Mouse (Mus musculus): ENCODE measurements around the gene 2410004P03Rik. TPM values are rescaled to one million over a fixed set of nuclear protein-coding genes. Genes with fewer than 3 reads are reported as not detected.
A peak's percentile ranks its signal among the peaks of the same experiment; 100 is the strongest.

2410004P03Rik gene
- total RNA-seq (2018; cell fraction: chromatin; rRNA removed), result not detected
- total RNA-seq (2018; cell fraction: cytosol; rRNA removed), result under 1 TPM in 25 of 26 experiments, not detected in 1; 0.03 to 0.50 (median 0.14) TPM
- not detected for total RNA-seq (2018; cell fraction: nucleus; rRNA removed)
- polyA plus RNA-seq (2018), result 0.16 to 0.17 TPM in 2 of 3 replicates, not detected in the other

DNA sequence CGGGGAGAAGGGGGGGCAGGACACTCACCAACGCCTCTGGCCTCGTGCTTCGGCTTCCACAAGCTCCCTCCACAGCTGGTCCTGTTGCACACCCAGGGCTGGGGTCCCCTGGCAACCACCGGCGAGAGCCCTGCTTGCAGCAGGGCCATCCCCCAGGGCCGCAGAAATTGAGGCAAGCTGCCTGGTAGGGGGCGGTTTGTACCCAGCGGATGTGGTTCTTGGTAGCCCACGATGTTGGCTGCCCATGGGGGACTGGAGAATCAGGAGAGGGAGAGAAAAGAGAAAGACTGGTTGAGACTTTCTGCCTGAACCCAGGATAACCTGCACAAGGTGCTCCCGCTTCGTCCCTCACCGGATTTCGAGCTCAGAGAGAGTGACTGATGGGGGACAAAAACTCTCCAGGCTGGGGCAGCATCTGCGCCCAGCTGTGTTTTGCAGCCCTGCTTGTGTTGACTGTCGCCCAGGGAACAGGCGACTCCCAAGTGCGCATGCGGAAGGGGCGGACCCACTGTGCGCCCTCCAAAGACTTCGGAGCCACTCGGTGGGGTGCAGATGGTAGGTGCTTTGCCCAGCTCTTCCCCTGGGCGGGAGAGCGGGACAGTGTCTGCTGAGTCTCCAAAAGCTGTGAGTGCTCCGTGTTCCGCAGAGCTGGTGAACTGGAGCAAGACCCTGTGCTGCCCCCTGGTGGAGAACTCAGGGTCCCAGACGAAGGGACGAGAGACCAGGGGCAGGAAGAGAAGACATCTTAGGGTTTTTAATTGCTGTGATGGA lies at the start of gene 2410004P03Rik:
2410004P03Rik (minus strand) TSS at position 628 of the 771 bp plus-strand sequence.
- Histone ChIP-seq H3K27ac (no peak within 1 kb of the TSS), H3K79me2 (ENCODE audit: inconsistent target) (no peaks in the 10 kb centered on the region), H3K36me3 (ENCODE audit: inconsistent target) (no peaks in the 10 kb centered on the region), H3K4me3 (ENCODE audit: inconsistent target) (peak within 1 kb of the TSS; percentile 22; the same call in 1 of the 2 replicates)
- WGBS (ENCODE audit: missing documents), result 14% methylated on average over 29 of the region's 29 CpGs

DNA sequence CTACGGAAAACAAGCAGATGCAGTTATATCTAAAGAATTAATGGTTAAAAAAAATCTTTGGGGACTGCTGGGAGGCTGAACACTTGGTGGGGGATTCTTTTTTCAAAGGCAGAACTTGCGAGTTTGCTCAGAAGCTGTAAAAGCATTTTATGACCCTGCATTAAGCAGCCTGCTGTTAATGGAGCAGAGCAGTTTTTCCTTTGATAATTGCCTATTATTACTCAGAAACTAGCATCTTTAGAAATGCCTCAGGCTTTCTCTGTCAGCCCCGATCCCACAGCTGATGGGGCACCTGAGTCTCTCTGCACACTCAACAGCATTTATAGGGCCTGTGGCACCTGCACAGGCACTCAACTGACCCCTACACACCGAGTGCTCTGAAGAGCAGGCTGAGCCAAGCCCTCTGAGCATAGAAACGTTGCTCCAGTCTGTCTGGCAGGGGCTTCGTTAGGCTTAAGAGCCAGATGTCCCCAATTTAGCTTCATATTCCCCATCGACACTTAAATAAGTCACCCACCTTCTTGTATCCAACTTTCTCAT lies 49.7 kb upstream of the 2410004P03Rik start:
- Histone ChIP-seq H3K36me3 (ENCODE audit: inconsistent target) (no peaks in the 10 kb centered on the region), H3K79me2 (ENCODE audit: inconsistent target) (no peaks in the 10 kb centered on the region), H3K4me3 (ENCODE audit: inconsistent target) (no peak overlapping the region), H3K27ac (no peak overlapping the region)
- 53% methylated on average over 7 of the region's 7 CpGs for WGBS (ENCODE audit: missing documents)

DNA sequence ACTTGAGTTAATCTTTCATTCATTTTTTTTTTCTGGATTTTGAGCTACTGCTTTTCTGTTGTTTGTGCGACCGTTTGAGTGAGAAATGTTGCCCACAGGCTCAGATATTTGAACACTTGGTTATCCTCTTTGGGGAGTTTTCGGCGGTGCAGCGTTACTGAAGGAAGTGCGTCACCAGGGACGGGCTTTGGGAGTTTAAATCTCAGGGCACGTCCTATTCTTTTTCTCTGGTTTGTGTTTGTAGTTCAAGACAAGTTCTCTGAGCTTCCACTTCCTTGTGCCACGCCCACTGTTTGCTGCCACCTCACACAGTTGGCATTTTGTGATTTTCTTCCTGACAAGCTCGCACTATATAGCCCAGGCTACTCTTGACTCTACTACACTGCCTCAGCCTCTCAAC lies 47.0 kb upstream of the 2410004P03Rik start:
- Histone ChIP-seq H3K4me3 (ENCODE audit: inconsistent target) (no peak overlapping the region), H3K36me3 (ENCODE audit: inconsistent target) (no peaks in the 10 kb centered on the region), H3K79me2 (ENCODE audit: inconsistent target) (no peaks in the 10 kb centered on the region), H3K27ac (no peak overlapping the region)
- WGBS (ENCODE audit: missing documents), result 70% methylated on average over 10 of the region's 10 CpGs

DNA sequence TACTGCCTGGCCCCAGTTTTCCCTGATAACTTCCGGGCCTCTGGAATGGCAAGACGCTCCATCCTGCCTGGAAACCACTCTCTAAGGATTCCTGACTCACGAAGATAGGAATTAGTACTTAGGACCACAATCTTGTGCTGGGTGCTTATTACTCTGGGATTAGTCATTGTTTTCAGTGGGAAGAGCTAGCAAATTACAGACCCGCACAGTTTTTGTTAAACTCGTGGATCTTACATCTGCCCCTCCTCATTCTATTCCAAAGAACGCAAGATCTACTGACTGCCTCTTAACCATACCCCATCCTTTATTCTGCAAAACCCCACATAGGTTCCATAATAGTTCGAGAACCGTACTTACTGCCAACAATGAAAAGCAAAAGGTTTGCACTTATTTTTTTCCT lies 45.6 kb upstream of the 2410004P03Rik start:
- Histone ChIP-seq H3K27ac (no peak overlapping the region), H3K79me2 (ENCODE audit: inconsistent target) (no peaks in the 10 kb centered on the region), H3K4me3 (ENCODE audit: inconsistent target) (no peak overlapping the region), H3K36me3 (ENCODE audit: inconsistent target) (no peaks in the 10 kb centered on the region)
- 87% methylated on average over 7 of the region's 8 CpGs for WGBS (ENCODE audit: missing documents)

DNA sequence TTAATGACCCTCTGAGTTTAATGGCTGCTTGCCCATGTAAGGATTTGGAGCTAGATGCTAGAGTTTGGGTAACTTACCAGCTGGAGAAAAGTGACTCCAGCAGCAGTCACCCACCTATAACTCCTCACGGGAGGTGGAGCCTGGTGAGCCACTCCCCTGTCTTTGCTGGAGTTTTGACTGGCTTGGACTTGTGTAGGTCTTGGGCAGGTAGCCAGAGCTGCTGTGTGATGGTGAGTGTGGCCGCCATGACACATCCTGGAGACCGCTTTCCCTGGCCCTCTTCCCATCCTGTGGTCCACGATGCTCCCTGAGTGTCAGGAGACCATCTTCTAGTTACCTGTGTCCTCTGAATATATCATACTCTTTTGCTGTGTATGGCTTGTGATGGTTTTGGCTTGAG lies 44.2 kb upstream of the 2410004P03Rik start:
- Histone ChIP-seq H3K27ac (no peak overlapping the region), H3K4me3 (ENCODE audit: inconsistent target) (no peak overlapping the region), H3K79me2 (ENCODE audit: inconsistent target) (no peaks in the 10 kb centered on the region), H3K36me3 (ENCODE audit: inconsistent target) (no peaks in the 10 kb centered on the region)
- WGBS (ENCODE audit: missing documents), result 88% methylated on average over 4 of the region's 4 CpGs

DNA sequence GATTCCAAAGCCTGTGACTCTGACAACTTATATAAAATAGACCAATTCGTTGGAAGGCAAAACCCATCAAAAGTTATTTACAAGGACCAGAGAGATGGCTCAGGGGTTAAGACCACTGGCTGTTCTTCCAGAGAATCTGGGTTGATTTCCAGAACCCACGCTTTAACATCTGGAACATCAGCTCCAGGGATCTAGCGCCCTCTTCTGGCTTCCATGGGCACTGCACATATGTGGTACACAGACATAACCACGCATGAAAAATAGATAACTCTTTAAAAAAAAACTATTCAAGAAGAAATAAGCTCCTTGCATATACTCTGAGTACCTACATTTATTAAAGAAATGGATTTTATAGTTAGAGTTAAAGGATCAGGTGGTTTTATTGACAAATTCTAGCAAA lies 43.2 kb upstream of the 2410004P03Rik start:
- Histone ChIP-seq H3K4me3 (ENCODE audit: inconsistent target) (no peak overlapping the region), H3K27ac (no peak overlapping the region)
- WGBS (ENCODE audit: missing documents), result 69% methylated on average over 4 of the region's 4 CpGs

DNA sequence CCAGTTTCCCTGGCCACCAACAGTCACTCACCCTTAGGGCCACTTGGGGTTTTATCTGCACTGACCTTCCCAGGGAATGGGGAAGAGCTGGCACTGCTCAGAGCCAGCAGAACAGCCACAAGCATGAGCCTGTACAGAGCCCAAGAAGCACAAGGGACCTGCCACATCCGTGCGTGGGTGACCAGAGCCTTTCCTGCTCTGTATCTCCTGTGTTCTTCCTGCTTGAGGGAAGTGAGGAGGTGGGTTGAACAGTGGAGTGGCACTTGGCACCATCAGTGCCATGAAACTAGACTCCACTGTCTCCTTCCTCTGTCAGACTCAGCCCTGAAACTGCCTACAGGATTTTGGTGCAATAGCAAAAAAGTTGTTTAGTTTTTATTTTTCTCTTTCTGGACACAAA lies 41.1 kb upstream of the 2410004P03Rik start:
- H3K36me3 ChIP-seq (ENCODE audit: inconsistent target), result no peaks in the 10 kb centered on the region
- 30% methylated on average over 2 of the region's 2 CpGs for WGBS (ENCODE audit: missing documents)
- H3K27ac ChIP-seq, result no peak overlapping the region
- no peaks in the 10 kb centered on the region for H3K79me2 ChIP-seq (ENCODE audit: inconsistent target)
- no peak overlapping the region for H3K4me3 ChIP-seq (ENCODE audit: inconsistent target)

More for the DNA sequence above, 43.2 kb upstream of the 2410004P03Rik start:
- Histone ChIP-seq H3K36me3 (ENCODE audit: inconsistent target) (no peaks in the 10 kb centered on the region), H3K79me2 (ENCODE audit: inconsistent target) (no peaks in the 10 kb centered on the region)

DNA sequence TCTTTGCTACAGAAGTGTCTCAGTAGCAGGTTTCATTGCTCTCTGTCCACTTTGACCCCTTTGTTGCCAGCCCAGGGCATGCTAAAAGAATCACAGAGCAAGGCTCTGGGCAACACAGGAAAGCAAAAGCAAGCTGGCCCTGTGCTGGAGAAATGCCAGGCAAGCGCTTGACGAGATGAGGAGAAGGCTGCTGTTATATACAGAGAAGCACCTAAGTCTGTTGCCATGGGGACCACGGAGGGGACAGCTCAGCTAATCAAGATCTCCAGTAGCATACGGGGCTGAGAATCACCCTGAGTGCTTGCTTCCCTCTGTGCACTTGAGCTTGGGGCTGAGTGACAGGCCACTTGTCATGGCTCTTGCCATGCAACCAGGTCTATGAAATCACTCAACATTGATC lies 39.5 kb upstream of the 2410004P03Rik start:
- WGBS (ENCODE audit: missing documents), result 34% methylated on average over 4 of the region's 4 CpGs
- H3K79me2 ChIP-seq (ENCODE audit: inconsistent target), result no peaks in the 10 kb centered on the region
- no peaks in the 10 kb centered on the region for H3K36me3 ChIP-seq (ENCODE audit: inconsistent target)
- no peak overlapping the region for H3K27ac ChIP-seq
- H3K4me3 ChIP-seq (ENCODE audit: inconsistent target), result no peak overlapping the region

DNA sequence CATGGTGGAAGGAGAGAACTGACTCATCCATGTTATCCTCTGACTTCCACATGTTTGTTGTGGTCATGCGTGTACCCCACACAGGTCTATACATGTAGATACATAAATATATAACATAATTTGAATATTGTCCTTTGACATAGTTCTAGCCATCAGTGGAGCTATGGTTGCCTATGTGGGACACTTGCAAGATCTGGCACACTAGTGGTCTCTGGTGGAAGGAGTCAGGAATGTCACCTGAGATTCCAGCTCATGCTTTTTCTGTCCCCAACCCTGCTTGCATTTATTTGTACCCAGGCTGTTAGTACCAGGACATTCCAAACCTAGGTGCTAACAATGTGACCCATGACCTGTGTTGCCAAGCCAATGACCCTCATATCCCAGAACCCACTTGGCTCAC lies 38.3 kb upstream of the 2410004P03Rik start:
- no peaks in the 10 kb centered on the region for H3K36me3 ChIP-seq (ENCODE audit: inconsistent target)
- H3K4me3 ChIP-seq (ENCODE audit: inconsistent target), result no peak overlapping the region
- 100% methylated on average over 1 of the region's 1 CpGs for WGBS (ENCODE audit: missing documents)
- no peaks in the 10 kb centered on the region for H3K79me2 ChIP-seq (ENCODE audit: inconsistent target)
- H3K27ac ChIP-seq, result no peak overlapping the region

DNA sequence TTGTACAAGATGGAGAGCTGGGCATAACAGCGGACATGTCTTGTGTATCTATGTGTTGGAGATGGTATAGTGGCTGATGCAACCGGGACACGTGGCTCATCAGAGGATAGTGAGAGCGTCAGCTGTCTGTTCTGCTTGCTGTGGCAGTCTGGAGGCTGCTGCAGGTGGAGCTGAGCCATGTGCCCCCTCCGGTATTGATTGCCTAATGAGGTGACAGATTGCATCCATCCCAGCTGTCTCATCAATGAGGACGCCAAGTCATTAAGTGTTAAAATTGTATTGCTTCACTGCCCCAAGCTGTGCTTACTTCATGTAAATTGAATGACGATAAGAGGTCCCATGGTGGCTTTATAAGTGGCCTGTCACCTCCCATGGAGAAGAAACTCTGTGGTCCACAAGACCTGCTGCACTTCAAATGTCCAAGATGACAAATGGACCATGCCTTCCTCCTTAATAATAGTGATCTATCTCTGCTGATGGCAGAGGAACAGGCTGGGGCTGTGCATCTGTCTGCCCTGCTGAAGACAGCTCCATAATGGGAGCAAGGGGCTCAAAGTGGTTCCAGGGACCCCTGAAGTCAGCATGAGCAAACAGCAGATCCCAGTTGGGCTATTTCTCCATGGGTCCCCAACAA lies 37.6 kb upstream of the 2410004P03Rik start:
- 83% methylated on average over 7 of the region's 7 CpGs for WGBS (ENCODE audit: missing documents)
- no peaks in the 10 kb centered on the region for H3K36me3 ChIP-seq (ENCODE audit: inconsistent target)
- H3K79me2 ChIP-seq (ENCODE audit: inconsistent target), result no peaks in the 10 kb centered on the region

DNA sequence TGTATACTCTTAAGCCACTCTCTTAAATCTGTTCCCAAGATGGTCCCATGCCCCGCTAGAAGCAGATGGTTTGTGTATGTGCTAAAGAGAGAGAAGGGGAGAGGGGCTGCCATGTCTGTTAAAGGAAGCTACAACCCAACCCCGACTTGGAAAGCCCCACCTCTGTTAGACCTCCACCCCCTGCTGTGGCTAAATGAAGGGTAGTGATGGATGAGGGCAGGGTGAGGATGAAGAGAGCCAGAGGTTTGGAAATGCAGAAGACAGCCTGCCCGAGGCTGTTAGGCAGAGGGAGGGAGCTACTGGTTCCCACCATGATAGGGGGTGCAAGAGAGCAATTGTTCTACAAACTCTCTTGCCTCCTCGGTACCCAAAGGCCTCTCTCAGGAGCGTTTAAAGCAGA lies 31.8 kb upstream of the 2410004P03Rik start:
- no peaks in the 10 kb centered on the region for H3K79me2 ChIP-seq (ENCODE audit: inconsistent target)
- no peak overlapping the region for H3K4me3 ChIP-seq (ENCODE audit: inconsistent target)
- 55% methylated on average over 5 of the region's 5 CpGs for WGBS (ENCODE audit: missing documents)
- H3K27ac ChIP-seq, result no peak overlapping the region
- no peaks in the 10 kb centered on the region for H3K36me3 ChIP-seq (ENCODE audit: inconsistent target)

More for the DNA sequence above, 37.6 kb upstream of the 2410004P03Rik start:
- no peak overlapping the region for H3K27ac ChIP-seq
- no peak overlapping the region for H3K4me3 ChIP-seq (ENCODE audit: inconsistent target)

DNA sequence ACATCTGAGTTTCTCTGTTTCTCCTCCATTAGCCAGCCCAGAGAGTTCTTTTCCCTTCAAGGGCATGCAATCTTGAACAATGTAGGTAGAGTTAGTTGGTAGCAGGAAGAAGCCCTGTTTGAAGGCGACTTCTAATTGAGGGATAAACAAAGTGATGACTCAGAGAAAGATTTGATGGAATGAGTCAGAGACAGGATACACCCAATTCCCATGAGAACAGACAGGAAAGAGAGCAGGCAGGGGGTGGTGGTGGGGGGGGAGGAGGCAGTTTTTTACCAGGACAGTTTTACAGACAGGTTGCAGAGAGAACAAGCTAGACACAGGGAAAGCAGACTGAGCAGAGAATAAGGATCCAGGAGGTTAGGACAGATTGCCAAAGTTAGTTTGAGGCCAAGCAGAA lies 29.0 kb upstream of the 2410004P03Rik start:
- WGBS (ENCODE audit: missing documents), result 70% methylated on average over 1 of the region's 1 CpGs
- no peak overlapping the region for H3K27ac ChIP-seq
- no peaks in the 10 kb centered on the region for H3K79me2 ChIP-seq (ENCODE audit: inconsistent target)
- no peak overlapping the region for H3K4me3 ChIP-seq (ENCODE audit: inconsistent target)
- no peaks in the 10 kb centered on the region for H3K36me3 ChIP-seq (ENCODE audit: inconsistent target)

DNA sequence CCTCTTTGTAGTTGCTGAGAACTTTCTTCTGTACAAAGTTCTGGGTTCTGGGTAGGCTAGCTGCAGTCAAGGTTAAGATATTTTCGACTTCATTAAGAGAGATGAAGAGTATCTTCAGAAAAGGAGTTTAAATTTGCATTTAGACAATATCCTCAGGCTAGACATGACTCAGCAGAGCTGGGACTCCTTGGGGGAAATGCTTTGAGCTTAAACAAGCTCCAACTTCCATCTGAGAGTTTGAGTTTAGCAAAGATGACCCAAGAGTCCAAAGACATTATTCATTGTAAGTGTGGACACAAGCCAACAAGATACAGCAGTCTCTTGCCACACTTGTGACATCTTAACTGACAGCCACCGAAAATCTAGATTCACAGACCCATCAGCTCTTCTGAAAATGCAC lies 27.9 kb upstream of the 2410004P03Rik start:
- WGBS (ENCODE audit: missing documents), result 57% methylated on average over 2 of the region's 2 CpGs
- Histone ChIP-seq H3K27ac (no peak overlapping the region), H3K79me2 (ENCODE audit: inconsistent target) (no peaks in the 10 kb centered on the region), H3K36me3 (ENCODE audit: inconsistent target) (no peaks in the 10 kb centered on the region), H3K4me3 (ENCODE audit: inconsistent target) (no peak overlapping the region)

DNA sequence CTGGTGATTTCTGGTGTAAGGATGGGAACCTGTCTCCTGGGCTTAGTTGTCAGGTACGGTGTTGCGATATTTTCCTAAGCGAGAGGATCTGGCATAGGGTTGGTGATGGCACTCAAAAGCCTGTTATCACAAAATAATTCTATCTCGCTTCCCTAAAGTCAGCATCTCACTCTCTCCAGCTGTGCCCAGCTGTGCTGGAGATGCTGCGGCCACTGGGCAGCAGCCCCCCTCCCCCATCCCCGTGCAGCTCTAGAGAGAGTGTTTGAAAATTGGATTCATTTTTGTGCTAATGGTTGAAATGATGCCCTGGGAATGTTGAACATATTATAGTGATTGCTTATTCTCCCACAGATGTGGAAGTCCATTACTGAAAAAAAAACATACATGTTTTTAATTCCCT lies 26.7 kb upstream of the 2410004P03Rik start:
- 94% methylated on average over 6 of the region's 6 CpGs for WGBS (ENCODE audit: missing documents)
- Histone ChIP-seq H3K4me3 (ENCODE audit: inconsistent target) (no peak overlapping the region), H3K27ac (no peak overlapping the region), H3K36me3 (ENCODE audit: inconsistent target) (no peaks in the 10 kb centered on the region), H3K79me2 (ENCODE audit: inconsistent target) (no peaks in the 10 kb centered on the region)

DNA sequence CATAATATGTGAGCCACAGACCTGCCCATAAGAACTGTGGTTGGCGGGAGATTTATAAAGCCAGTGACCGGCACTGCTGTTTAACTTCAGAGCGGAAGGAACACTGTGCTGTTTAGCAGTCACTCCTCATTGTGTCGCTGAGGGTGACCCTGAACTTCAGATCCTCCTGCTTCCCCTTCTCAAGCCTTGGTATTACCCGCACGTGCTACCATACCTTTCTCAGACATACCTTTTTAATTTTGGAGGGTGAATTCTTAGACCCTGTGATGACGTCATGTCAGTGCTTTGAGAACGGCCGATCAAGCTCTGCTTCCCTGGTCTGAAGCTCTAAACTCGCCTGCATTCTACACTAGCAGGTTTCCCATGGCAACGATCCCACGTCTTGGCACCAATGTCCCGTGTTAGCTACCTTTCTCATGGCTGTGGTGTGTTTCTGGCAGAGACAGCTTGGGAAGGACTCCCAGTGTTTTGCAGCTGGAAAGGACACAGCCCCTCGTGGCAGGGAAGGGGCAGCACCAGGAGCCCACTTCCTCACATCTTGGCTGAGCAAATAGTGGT lies 25.6 kb upstream of the 2410004P03Rik start:
- H3K79me2 ChIP-seq (ENCODE audit: inconsistent target), result no peaks in the 10 kb centered on the region
- no peak overlapping the region for H3K4me3 ChIP-seq (ENCODE audit: inconsistent target)
- H3K36me3 ChIP-seq (ENCODE audit: inconsistent target), result no peaks in the 10 kb centered on the region
- WGBS (ENCODE audit: missing documents), result 53% methylated on average over 13 of the region's 14 CpGs
- H3K27ac ChIP-seq, result no peak overlapping the region
